Mouse (Mus musculus) MEL (cell line): ENCODE results near the gene Sec24a.

Experiments
- CTCF ChIP-seq, 3 experiments: IDR thresholded peaks in 2 of 3; conservative IDR thresholded peaks in 1 of 3; 2 replicates each; pipeline ENCODE4 v1.5.1; 2011 to 2012; ENCODE audit warnings: low read length in 3 of 3, low read depth in 2 of 3, mild to moderate bottlenecking in 2 of 3, improper control_type of control experiment in 1 of 3, inconsistent platforms in 1 of 3, mixed read lengths in 1 of 3, moderate library complexity in 1 of 3; ENCODE audit not compliant: control insufficient read depth in 1 of 3, insufficient read depth in 1 of 3, poor library complexity in 1 of 3, severe bottlenecking in 1 of 3
- MAFK ChIP-seq: IDR thresholded peaks from 2 replicates; pipeline ENCODE4 v1.6.1; 2011; ENCODE audit warnings: low read depth, mild to moderate bottlenecking, low read length, improper control_type of control experiment, borderline replicate concordance
- NELFE ChIP-seq: IDR thresholded peaks from 2 replicates; pipeline ENCODE4 v1.6.1; 2011; ENCODE audit warnings: low read depth, low read length, improper control_type of control experiment
- POLR2A ChIP-seq, 2 experiments: IDR thresholded peaks; 2 replicates each; pipeline ENCODE4 v1.6.1; 2011 to 2012; ENCODE audit warnings: low read length in 2 of 2, mild to moderate bottlenecking in 2 of 2, control low read depth in 1 of 2, improper control_type of control experiment in 1 of 2, low read depth in 1 of 2, moderate library complexity in 1 of 2; ENCODE audit not compliant: control insufficient read depth in 1 of 2, insufficient read depth in 1 of 2, poor library complexity in 1 of 2
- UBTF ChIP-seq: IDR thresholded peaks from 2 replicates; pipeline ENCODE4 v1.6.1; 2012; ENCODE audit warnings: low read depth, mild to moderate bottlenecking, inconsistent platforms, low read length, improper control_type of control experiment, moderate library complexity, borderline replicate concordance; ENCODE audit not compliant: insufficient read depth

DNA sequence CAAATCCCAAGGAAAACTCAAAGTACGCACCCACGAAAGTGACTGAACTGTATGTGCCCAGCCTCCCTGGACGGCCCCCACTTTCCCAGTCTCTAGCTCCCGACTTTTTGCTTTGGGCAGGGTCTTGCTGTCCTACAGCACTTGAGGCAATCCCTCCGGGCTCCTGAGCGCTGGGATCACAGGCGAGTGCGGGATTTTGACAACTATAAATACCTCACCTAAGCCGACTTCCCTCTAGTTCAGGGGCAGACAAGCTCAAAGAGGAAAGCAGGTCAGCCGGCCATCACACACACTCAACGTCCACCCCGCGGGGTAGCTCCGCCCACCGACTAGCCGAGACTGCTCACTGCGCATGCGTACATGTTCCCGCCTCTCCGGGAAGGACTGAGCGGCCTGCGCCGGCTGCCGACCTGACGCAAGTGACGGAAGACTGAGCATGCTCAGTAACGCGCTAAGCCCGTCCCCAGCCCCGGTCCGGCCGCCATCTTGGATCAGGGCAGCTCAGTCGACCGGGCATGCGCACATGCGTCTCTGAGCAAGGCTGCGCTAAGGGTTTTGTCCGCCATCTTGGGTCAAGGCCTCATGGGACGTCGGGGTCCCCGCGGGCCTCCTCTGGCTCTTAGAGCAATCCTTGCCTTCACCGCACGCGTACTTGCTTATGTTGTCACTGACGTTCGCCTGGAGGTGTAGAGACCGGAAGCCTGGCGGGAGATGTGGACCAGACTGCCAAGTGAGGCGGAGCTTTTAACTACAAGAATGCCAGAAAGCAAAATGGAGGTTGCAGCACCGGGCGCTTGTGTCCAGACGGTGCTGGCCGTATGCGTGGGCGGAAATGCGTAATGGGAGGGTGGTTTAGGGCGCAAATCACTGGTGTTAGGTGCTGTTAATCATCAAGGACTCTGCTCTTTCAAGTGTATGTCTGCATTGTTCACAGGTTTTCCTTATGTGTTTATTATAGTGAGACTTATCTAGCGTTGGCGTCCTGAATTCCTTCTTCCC, 74.8 kb downstream of the Sec24a start, which contains the start of gene 0610009B22Rik:
- peak; percentile 84 to 95 for TF ChIP-seq POLR2A (IDR thresholded peaks at IDR 0.05; ENCODE audit: control insufficient read depth in 1 of 2, insufficient read depth in 1 of 2, low read depth in 1 of 2, low read length in 2 of 2, poor library complexity in 1 of 2)
- TF ChIP-seq MAFK, result no peak
- no peak for TF ChIP-seq CTCF (IDR thresholded peaks at IDR 0.05 in 2 of 3, conservative IDR thresholded peaks at IDR 0.05 in 1 of 3; ENCODE audit: control insufficient read depth in 1 of 3, insufficient read depth in 1 of 3, low read depth in 2 of 3, low read length in 3 of 3, poor library complexity in 1 of 3, severe bottlenecking in 1 of 3)
- TF ChIP-seq UBTF, result no peak
- TF ChIP-seq NELFE, result peak; percentile 99
